Mouse (Mus musculus): ENCODE measurements around the gene Atp8b2.

- TF ChIP-seq CTCF (IDR thresholded peaks at IDR 0.05; ENCODE audit: extremely low read depth, insufficient read depth, low read length) (no peak), POLR2A (IDR thresholded peaks at IDR 0.05; ENCODE audit: extremely low read depth, insufficient read depth, low read length) (no peak)
Measured at GRCm38 (mm10) chr3:89948021-89948420, 15.3 kb downstream of the Atp8b2 start.

Data from cortical plate, adult 2 months (tissue).